Mouse (Mus musculus): ENCODE results near the gene Galnt10.
A peak's percentile ranks its signal among the peaks of the same experiment; 100 is the strongest.

The Galnt10 gene

GRCm38 (mm10) chr11:57688179-57688929 is 43.1 kb downstream of the Galnt10 start:
- no peak for DNase-seq (ENCODE audit: low read depth, low spot score)

- DNase-seq (ENCODE audit: low read depth, low spot score), result no peak
Observed at GRCm38 (mm10) chr11:57689811-57690210, 44.6 kb downstream of the Galnt10 start.

GRCm38 (mm10) chr11:57690836-57691235 is 45.6 kb downstream of the Galnt10 start:
- DNase-seq (ENCODE audit: low read depth, low spot score), result no peak

DNA sequence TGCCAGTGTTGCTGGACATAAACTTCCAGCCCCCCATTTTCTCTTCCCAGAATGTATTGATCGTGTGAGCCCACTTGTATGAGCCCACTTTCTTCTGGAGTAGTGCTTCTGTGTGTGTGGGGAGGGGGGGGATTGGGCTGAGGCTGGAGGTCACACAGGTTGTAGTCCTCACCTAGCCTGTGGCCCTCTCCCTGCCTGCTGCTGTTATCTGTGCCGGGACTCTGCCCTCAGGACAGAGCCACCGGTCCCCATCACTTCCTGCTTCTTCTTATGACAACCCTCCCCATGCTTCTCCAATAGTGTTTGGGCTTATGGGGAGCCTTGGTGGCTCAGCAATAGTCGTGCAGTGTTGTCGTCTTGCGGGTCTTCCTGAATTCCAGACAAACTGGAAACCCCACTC is 46.7 kb downstream of the Galnt10 start:
- DNase-seq (ENCODE audit: low read depth, low spot score), result no peak

- no peak for DNase-seq (ENCODE audit: low read depth, low spot score)
Observed at GRCm38 (mm10) chr11:57692726-57693125, 47.5 kb downstream of the Galnt10 start.

- DNase-seq (ENCODE audit: low read depth, low spot score), result no peak
Observed at GRCm38 (mm10) chr11:57694486-57694885, 49.2 kb downstream of the Galnt10 start.

DNA sequence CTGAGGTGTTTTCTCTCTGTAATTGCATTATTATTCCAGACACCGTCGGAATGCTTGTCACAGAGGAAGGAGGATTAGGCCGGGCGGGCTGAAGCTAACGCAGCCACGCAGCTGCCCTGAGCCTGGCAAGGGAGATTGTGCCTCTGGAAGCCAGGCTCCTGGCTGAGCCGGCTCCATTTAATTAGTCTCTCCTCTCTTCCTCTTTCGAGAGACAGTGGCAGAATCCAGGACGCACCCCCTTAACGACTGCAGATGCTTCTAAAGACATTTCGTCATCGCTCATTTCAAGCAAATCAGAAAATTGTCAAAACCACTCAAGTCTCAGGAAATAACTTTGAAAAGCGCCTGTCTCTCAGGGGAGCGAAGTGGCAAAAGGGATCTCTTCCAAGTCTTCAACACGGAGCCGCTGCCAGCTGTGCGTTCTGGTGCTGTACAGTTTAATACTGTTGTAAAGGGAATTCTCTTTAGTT is 51.0 kb downstream of the Galnt10 start:
- no peak for DNase-seq (ENCODE audit: low read depth, low spot score)

DNA sequence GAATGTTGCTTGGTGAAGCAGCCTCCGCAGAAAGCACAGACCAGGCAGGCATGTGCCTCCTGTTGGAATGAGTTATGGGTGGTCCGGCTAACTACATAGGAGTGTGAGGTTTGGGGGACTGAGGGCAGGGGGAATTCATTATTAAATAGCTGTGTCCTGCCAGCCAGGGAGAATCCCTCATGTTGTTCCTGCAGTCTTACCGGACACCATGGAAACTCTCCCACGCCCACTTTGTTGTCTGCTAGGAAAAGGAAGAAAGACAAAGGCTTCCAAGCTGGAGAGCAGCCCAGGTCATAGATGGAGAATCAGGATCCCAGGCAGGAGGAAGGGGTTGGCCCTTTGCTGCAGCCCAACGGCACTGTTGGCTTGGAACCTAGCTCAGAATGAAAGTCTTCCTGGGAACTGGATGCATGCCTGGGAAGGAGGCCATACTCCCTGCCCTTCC is 51.6 kb downstream of the Galnt10 start:
- no peak for DNase-seq (ENCODE audit: low read depth, low spot score)

DNA sequence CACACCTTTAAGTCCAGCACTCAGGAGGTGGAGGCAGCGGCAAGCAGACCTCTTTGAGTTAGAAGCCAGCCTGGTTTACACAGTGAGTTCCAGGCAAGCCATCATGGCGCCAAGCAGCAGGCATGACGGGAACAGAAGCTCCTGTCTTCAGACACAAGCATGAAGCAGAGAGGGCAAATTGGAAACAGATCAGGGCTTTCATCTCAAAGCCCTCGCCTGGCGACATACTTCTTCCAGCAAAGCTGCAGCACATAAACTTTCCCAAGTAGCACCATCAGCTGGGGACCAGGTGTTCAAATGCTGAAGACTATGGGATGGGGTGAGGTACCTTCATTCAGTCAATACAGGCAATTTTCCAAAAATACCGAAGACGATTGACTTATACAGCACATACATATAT is 54.9 kb downstream of the Galnt10 start:
- no peak for DNase-seq (ENCODE audit: low read depth, low spot score)

GRCm38 (mm10) chr11:57701193-57701925 is 56.1 kb downstream of the Galnt10 start:
- no peak for DNase-seq (ENCODE audit: low read depth, low spot score)

- DNase-seq (ENCODE audit: low read depth, low spot score), result no peak
Observed at GRCm38 (mm10) chr11:57701956-57702355, 56.7 kb downstream of the Galnt10 start.

- DNase-seq (ENCODE audit: low read depth, low spot score), result no peak
Observed at GRCm38 (mm10) chr11:57706620-57707019, 61.4 kb downstream of the Galnt10 start.

DNA sequence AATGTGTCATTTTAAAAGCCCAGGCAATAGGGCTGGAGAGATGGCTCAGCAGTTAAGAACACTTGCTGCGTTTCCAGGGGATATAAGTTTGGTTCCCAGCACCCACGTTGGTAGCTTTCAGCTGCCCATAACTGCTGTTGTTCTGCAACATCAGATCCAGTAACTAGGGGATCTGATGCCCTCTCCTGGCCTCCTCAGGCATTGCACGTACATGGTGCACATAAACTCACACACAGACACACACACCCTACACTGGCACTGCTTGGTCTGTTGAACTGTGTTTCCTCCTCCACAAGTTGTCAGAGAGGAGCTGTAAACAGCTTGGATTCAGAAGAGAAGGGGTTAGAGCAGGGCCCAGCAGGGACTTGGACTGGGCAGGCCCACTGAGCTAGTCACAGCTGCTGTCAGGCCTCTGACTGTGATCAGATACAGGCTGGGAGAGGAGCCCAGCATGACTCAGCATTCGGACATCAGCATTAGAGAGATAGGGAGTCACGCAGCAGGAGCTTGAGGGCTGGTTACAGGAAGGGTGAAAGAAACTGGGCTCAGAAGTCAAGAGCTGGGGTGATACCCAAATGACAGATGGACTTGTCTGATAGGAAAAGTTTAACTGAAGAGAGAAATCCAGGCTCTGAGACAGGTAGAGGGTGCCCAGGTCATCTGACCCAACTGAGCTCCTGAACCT is 62.0 kb downstream of the Galnt10 start:
- no peak for DNase-seq (ENCODE audit: low read depth, low spot score)

GRCm38 (mm10) chr11:57708174-57709154 is 63.2 kb downstream of the Galnt10 start:
- DNase-seq (ENCODE audit: low read depth, low spot score), result no peak

DNA sequence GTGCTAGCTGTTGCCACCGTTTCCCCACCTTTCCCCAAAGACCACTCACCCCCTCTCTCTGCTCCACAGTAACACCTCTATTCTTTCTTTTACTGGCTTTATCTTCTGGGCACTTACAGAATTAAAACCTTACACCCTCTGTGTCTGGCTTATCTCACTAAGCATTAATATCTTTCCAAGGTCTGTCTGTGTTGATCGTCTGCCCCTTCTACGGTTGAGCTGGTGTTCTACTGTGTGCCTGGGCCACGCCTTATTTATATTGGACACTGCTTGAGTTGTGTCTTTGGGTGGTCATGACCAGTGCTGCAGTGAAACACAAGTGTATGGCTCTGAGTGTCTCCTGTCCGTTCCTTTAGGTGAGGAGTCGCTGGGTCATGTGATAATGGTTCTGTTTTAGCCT is 68.7 kb downstream of the Galnt10 start:
- no peak for DNase-seq (ENCODE audit: low read depth, low spot score)

- no peak for DNase-seq (ENCODE audit: low read depth, low spot score)
Observed at GRCm38 (mm10) chr11:57716721-57717120, 71.5 kb downstream of the Galnt10 start.

GRCm38 (mm10) chr11:57717432-57717831 is 72.2 kb downstream of the Galnt10 start:
- no peak for DNase-seq (ENCODE audit: low read depth, low spot score)

GRCm38 (mm10) chr11:57718081-57718480 is 72.8 kb downstream of the Galnt10 start:
- no peak for DNase-seq (ENCODE audit: low read depth, low spot score)

DNA sequence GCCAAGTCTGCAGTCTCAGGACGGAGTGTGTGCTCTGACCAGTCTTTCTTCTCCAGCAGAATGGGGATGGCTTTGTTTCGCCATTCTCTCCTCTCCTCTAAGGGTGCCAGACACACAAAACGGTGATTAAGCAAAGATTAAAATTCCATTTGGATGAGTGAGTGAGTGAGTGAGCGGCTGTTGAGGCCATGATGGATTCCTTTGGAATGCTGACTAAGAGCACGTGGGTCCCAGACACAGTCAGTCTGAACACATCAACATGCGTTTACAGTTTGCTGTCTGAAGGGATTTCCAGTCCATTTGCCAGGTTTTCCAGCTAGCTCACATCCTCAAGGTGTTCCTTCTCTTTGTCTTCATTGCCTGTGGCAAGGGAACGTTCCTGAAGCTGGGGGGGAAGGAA is 74.4 kb downstream of the Galnt10 start:
- DNase-seq (ENCODE audit: low read depth, low spot score), result peak; percentile 71

DNA sequence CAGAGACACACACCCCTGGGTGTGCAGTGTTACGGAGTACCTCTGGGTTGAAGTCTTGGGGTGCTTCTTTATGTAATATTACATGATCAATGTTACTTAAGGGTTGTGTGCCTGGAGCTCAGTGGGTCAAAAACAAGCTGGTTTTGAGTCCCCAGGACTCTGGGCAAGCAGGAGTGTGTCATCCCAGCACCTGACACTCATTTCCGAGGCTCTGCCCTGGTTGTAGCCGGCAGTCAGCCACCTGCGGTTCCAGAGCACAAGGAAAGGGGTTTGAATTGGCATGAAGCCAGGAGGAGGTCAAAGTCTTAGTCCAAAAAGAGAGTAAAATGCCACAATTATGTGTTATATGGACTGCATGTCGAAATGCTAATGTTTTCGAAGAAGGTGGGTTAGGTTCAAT is 74.8 kb downstream of the Galnt10 start:
- DNase-seq (ENCODE audit: low read depth, low spot score), result no peak

DNA sequence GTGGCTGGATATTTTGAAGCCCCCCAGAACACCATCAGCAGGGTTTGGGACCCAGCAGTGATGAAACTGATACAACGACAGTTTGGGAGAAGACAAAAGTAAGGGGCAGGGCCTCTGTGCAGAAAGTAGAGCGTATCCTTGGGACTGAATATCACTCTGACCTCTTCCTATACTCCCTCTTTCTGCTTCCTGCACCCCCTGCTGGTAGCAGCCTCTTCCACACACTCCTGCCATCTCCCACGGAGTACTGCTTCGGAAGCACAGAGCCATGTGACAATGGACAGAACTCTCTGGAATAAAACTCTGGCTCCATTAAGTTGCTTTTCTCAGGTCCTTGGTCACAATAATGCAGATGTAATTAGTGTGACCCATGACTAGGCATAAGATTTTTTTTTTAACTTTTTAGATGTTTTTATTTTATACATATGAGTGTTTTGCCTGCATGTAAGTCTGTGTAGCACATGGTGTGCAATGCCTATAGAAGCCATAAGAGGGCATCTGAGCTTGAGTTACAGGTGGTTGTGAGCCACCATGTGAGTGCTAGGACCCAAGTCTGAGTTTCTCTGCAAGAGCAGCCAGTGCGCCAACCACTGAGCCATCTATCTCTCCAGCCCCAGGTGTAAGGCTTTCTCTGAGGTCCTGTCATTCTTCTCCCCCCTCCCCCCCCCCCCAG is 79.7 kb downstream of the Galnt10 start:
- no peak for DNase-seq (ENCODE audit: low read depth, low spot score)

Measured in WW6 (cell line).